Comparison of ENCODE assay signal across 33 mouse cellular contexts in the genomic region with DNA sequence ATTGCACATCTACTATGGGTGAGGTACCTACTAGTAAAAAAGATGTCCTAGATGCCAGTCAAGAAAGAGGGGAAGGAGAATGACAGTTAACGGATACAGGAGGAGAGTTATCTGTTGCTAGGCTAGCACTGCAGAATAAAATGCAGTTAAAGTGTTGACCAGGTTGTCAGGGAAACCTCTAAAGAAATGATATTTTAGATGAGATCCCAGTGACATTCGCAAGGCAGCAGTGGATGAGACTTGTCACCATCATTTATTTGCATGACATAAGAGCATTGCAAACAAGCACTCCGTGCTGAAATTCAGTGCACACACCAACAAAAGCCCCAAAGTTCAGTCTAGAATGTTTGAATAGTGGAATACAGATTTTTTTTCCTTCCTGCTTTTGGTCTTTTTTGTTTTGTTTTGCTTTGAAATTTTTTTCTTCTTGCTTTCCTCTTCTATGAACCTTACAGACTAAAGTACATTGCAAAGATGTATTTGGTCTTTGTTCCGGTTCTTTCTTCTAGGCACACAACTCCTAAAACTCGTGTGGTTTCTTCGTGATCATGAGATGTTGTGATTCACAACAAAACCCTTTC. TPM values are rescaled to one million over a fixed set of nuclear protein-coding genes. Genes with fewer than 3 reads are reported as not detected.
"Had no signal": no experiment of that assay in that cellular context is flagged by ENCODE, and none has a peak within 500 bp of the region (broad histone marks: within the 10 kb centered on the region; RNA-seq: fewer than 3 reads in every experiment).

No protein-coding gene starts in this region.

- H3K27me3 ChIP-seq: limb, embryonic 12.5 days; limb, embryonic 13.5 days; limb, embryonic 15.5 days; lung, embryonic 15.5 days; midbrain, embryonic 15.5 days had no signal

- H3K36me3 ChIP-seq: limb, embryonic 10.5 days; limb, embryonic 12.5 days; limb, embryonic 13.5 days; limb, embryonic 15.5 days; liver, embryonic 13.5 days; liver, embryonic 15.5 days; lung, embryonic 15.5 days; midbrain, embryonic 10.5 days; midbrain, embryonic 15.5 days had no signal

- H3K4me3 ChIP-seq: left cerebral cortex, adult 2 months; limb, embryonic 10.5 days; limb, embryonic 12.5 days; limb, embryonic 13.5 days; limb, embryonic 15.5 days; liver, embryonic 13.5 days; liver, embryonic 15.5 days; lung, embryonic 15.5 days; megakaryocyte, embryonic 14.5 days; midbrain, embryonic 10.5 days; midbrain, embryonic 15.5 days; myocyte had no signal

- H3K4me2 ChIP-seq: limb, embryonic 12.5 days; limb, embryonic 13.5 days; limb, embryonic 15.5 days; liver, embryonic 11.5 days; liver, embryonic 13.5 days; liver, embryonic 15.5 days; lung, embryonic 14.5 days; lung, embryonic 15.5 days; midbrain, embryonic 11.5 days; midbrain, embryonic 15.5 days had no signal

- DNase-seq: left cerebral cortex, postnatal 4 days; liver; liver, embryonic 13.5 days; liver, postnatal 0 days; lung, adult 18-20 months; lung, adult 2 months; lung, embryonic 14.5 days; lung, postnatal 10 days; lung, postnatal 14 days; lung, postnatal 36 days; lung, postnatal 4 days; midbrain, embryonic 14.5 days had no signal

- H3K9me3 ChIP-seq: limb, embryonic 10.5 days; limb, embryonic 12.5 days; limb, embryonic 13.5 days; limb, embryonic 15.5 days; liver, embryonic 13.5 days; liver, embryonic 15.5 days; lung, embryonic 15.5 days; megakaryocyte, embryonic 14.5 days; midbrain, embryonic 10.5 days; midbrain, embryonic 15.5 days had no signal

- ATAC-seq: liver, postnatal 0 days; lung, postnatal 0 days; midbrain, embryonic 15.5 days; midbrain, embryonic 16.5 days had no signal

- H3K27ac ChIP-seq: left cerebral cortex, adult 2 months; limb, embryonic 10.5 days; limb, embryonic 12.5 days; limb, embryonic 13.5 days; limb, embryonic 15.5 days; liver, embryonic 13.5 days; liver, embryonic 14.5 days; liver, embryonic 15.5 days; lung, embryonic 15.5 days; macrophage; midbrain, embryonic 10.5 days; midbrain, embryonic 15.5 days had no signal

- H3K9ac ChIP-seq: limb, embryonic 12.5 days; limb, embryonic 13.5 days; limb, embryonic 15.5 days; liver, embryonic 13.5 days; liver, embryonic 14.5 days; liver, embryonic 15.5 days; liver, postnatal 0 days; lung, embryonic 14.5 days; lung, embryonic 15.5 days; midbrain, embryonic 15.5 days had no signal

- H3K4me1 ChIP-seq: limb, embryonic 10.5 days; liver, embryonic 13.5 days; liver, embryonic 15.5 days; lung, embryonic 15.5 days; megakaryocyte, embryonic 14.5 days; midbrain, embryonic 15.5 days had no signal

RNA-seq across cellular contexts. Expression of a gene that starts 32.4 kb away (rescaled TPM):
- polyA plus RNA-seq: limb, embryonic 10.5 days; limb, embryonic 11.5 days; midbrain, embryonic 14.5 days; midbrain, embryonic 16.5 days; myocyte; neural tube, embryonic 11.5 days had no signal

RNA-seq across cellular contexts. Expression of a gene that starts 37.5 kb away (rescaled TPM):
- polyA plus RNA-seq: limb, embryonic 12.5 days; liver, adult 2 months; lung, embryonic 16.5 days; macrophage; midbrain, embryonic 14.5 days; myocyte had no signal
